Mouse (Mus musculus) lung, adult 2 months (tissue): ENCODE data around the gene Hoxc6.

Experiments used
- CTCF ChIP-seq: fragments of 200-500 bp; IDR thresholded peaks from 2 replicates; pipeline ENCODE4 v1.5.1; 2011; ENCODE audit warnings: mild to moderate bottlenecking, low read length, control low read depth; ENCODE audit not compliant: insufficient read depth
- POLR2A ChIP-seq: fragments of 200-500 bp; IDR thresholded peaks from 2 replicates; pipeline ENCODE4 v1.6.1; 2011; ENCODE audit warnings: low read depth, mild to moderate bottlenecking, control low read depth, low read length, borderline replicate concordance; ENCODE audit errors: extremely low read depth

DNA sequence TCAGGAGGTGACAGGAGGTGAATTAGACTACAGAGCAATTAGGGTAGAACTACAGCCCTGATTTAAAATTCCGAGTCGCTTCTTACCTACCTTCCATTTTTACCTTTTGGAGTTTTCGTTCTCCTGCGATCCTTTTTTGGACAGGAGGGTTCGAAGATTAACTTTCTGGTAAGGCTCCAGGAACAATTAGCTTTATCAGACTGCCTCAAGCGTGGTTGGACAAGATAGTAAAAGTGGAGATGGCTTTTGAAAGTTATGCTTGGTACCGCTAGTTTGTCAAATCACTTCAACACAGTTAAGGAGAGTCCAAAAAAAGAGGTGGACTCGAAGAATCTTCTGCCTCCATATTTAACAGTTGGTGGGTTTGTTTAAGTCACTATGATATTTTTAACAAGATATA, 23.5 kb downstream of the Hoxc6 start:
- TF ChIP-seq CTCF (no peak), POLR2A (no peak)
